Mouse (Mus musculus) forebrain, embryonic 10.5 days (tissue): ENCODE data around the gene Gm17349. TPM values are rescaled to one million over a fixed set of nuclear protein-coding genes. Genes with fewer than 3 reads are reported as not detected.

Experiments
- DNase-seq: peaks from one replicate; pipeline ENCODE4 v3.0.0-alpha.2; 2017; ENCODE audit warnings: low spot score; ENCODE audit errors: extremely low spot score
- H3K27ac ChIP-seq: fragments of 300-500 bp; sonication (generic); 2 replicates; pipeline ENCODE4 v1.5.1; 2016; ENCODE audit warnings: mild to moderate bottlenecking
- H3K27me3 ChIP-seq: fragments of 300-500 bp; sonication (generic); 2 replicates; pipeline ENCODE4 v1.6.1; 2016; ENCODE audit warnings: mild to moderate bottlenecking; ENCODE audit not compliant: poor library complexity, severe bottlenecking
- H3K36me3 ChIP-seq: fragments of 300-500 bp; sonication (generic); replicated peaks from 2 replicates; pipeline ENCODE4 v1.6.1; 2016; ENCODE audit warnings: mild to moderate bottlenecking, moderate library complexity
- H3K4me1 ChIP-seq: fragments of 300-500 bp; sonication (generic); 2 replicates; pipeline ENCODE4 v1.6.1; 2016
- H3K4me3 ChIP-seq: fragments of 300-500 bp; sonication (generic); 2 replicates; pipeline ENCODE4 v1.5.1; 2016; ENCODE audit warnings: mild to moderate bottlenecking, moderate library complexity
- H3K9me3 ChIP-seq: fragments of 300-500 bp; sonication (generic); 2 replicates; pipeline ENCODE4 v1.6.1; 2016; ENCODE audit warnings: mild to moderate bottlenecking, moderate library complexity
- WGBS: fragments of 180-500 bp; shearing (Covaris S2); methylation state at CpG from one replicate; pipeline ENCODE4 v1.1.7; 2016; 5-methylcytosine and 5-hydroxymethylcytosine counted together
- polyA plus RNA-seq: library from polyadenylated mRNA; unstranded; fragments of >200 nt; fragmentation: Nextera tagmentation; extraction: Ambion mirVana; gene quantifications from 2 replicates; pipeline ENCODE4 v1.2.1, GENCODE M21; 2016

The Gm17349 gene
- polyA plus RNA-seq, 1 experiment from 2014 or later = not detected

DNA sequence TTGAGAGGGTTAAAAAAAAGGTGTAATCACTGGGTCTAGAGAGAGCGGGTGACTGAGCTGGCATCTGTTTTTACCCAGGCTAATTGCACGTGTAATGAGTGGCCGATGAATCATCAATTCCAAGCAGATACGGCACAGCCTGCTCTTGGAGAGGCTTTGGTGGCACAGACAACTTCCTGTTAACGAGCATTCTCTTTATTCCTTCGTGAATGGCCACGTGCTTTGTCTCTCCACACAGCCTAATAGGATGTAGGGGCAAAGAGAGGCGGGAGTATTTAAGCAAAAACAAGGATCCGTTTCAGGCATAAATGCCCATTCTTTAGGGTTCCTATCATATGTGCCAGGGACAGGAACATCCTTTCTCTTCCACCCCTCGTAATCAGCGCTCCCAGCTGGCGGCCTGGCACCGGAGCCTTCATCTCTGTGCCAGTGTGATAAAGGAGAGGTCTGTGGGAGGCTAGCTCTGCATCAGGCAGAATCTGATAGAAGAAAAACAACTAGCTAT, 10.1 kb upstream of the Gm17349 start:
- 78% methylated on average over 13 of the region's 13 CpGs for WGBS
- H3K27me3 ChIP-seq = no peaks in the 10 kb centered on the region
- no peak for DNase-seq
- H3K4me3 ChIP-seq = no peak overlapping the region
- no peaks in the 10 kb centered on the region for H3K9me3 ChIP-seq
- peak overlapping the region; percentile 2; the same call in 1 of the 2 replicates for H3K27ac ChIP-seq
- peaks cover 40% of the 10 kb centered on the region for H3K4me1 ChIP-seq
- peaks cover 96% of the 10 kb centered on the region for H3K36me3 ChIP-seq

DNA sequence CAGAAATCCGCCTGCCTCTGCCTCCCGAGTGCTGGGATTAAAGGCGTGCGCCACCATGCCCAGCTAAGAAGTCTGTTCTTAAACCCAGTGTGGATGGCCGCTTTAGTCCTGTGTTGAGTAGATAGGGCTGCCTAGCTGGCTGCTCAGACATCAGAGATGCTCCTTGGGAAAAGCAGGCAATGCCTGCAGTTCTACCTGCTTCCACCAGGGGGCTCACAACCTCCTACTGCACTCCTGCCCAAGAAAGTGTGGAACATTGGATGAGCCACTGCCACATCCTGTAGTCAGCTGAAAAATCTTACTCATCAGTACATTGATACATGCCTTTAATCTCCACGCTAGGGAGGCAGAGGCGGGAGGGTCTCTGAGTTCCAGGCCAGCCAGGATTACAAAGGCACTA, 9.6 kb upstream of the Gm17349 start:
- no peaks in the 10 kb centered on the region for H3K9me3 ChIP-seq
- 53% methylated on average over 7 of the region's 7 CpGs for WGBS
- no peak overlapping the region for H3K4me3 ChIP-seq
- H3K4me1 ChIP-seq = peaks cover 40% of the 10 kb centered on the region
- H3K27ac ChIP-seq = no peak overlapping the region
- H3K27me3 ChIP-seq = no peaks in the 10 kb centered on the region
- peak; percentile 76 for DNase-seq
- peaks cover 96% of the 10 kb centered on the region for H3K36me3 ChIP-seq

GRCm38 (mm10) chr15:99714206-99714605, 8.9 kb upstream of the Gm17349 start:
- no peak for DNase-seq
- no peaks in the 10 kb centered on the region for H3K27me3 ChIP-seq
- no peak overlapping the region for H3K4me3 ChIP-seq
- no peak overlapping the region for H3K27ac ChIP-seq
- H3K4me1 ChIP-seq = peaks cover 40% of the 10 kb centered on the region
- H3K36me3 ChIP-seq = peaks cover 98% of the 10 kb centered on the region
- WGBS = 79% methylated on average over 4 of the region's 4 CpGs
- no peaks in the 10 kb centered on the region for H3K9me3 ChIP-seq

- no peak overlapping the region for H3K27ac ChIP-seq
- 87% methylated on average over 3 of the region's 3 CpGs for WGBS
- H3K27me3 ChIP-seq = no peaks in the 10 kb centered on the region
- H3K4me1 ChIP-seq = peaks cover 38% of the 10 kb centered on the region
- H3K4me3 ChIP-seq = no peak overlapping the region
- no peaks in the 10 kb centered on the region for H3K9me3 ChIP-seq
- H3K36me3 ChIP-seq = peaks cover 98% of the 10 kb centered on the region
- no peak for DNase-seq
Measured at GRCm38 (mm10) chr15:99713569-99713968, 8.3 kb upstream of the Gm17349 start.

GRCm38 (mm10) chr15:99712666-99713559, 7.6 kb upstream of the Gm17349 start:
- Histone ChIP-seq H3K27me3 (no peaks in the 10 kb centered on the region), H3K4me3 (no peak overlapping the region; the same call in 1 of the 2 replicates), H3K36me3 (peaks cover 98% of the 10 kb centered on the region), H3K9me3 (no peaks in the 10 kb centered on the region), H3K4me1 (peaks cover 32% of the 10 kb centered on the region), H3K27ac (no peak overlapping the region)
- 73% methylated on average over 13 of the region's 13 CpGs for WGBS
- DNase-seq = no peak

- no peak for DNase-seq
- 83% methylated on average over 3 of the region's 3 CpGs for WGBS
Measured at GRCm38 (mm10) chr15:99711491-99711890, 6.2 kb upstream of the Gm17349 start.

GRCm38 (mm10) chr15:99710221-99711190, 5.2 kb upstream of the Gm17349 start:
- 94% methylated on average over 10 of the region's 10 CpGs for WGBS
- DNase-seq = no peak
- Histone ChIP-seq H3K4me1 (peaks cover 12% of the 10 kb centered on the region), H3K9me3 (no peaks in the 10 kb centered on the region), H3K27me3 (no peaks in the 10 kb centered on the region), H3K4me3 (no peak overlapping the region), H3K36me3 (peaks cover 97% of the 10 kb centered on the region), H3K27ac (no peak overlapping the region)

More at GRCm38 (mm10) chr15:99711491-99711890, 6.2 kb upstream of the Gm17349 start:
- Histone ChIP-seq H3K4me1 (peaks cover 22% of the 10 kb centered on the region), H3K36me3 (peaks cover 99% of the 10 kb centered on the region), H3K9me3 (no peaks in the 10 kb centered on the region), H3K27ac (no peak overlapping the region), H3K4me3 (no peak overlapping the region), H3K27me3 (no peaks in the 10 kb centered on the region)

DNA sequence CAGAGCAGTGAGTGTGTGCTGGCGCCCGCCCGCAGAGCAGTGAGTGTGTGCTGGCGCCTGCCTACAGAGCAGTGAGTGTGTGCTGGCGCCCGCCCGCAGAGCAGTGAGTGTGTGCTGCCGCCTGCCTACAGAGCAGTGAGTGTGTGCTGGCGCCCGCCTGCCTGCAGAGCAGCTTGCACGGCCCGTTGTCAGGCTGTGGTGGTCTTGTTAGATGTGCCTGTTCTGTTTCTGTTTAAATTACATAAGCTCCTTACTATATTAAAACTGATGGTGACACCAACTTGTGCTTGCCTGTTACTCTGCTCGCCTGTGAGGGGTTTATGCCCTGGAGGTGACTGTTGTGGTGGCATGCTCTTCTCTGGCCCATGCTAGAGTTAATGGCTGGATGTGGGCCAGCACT, 2.9 kb upstream of the Gm17349 start:
- Histone ChIP-seq H3K9me3 (no peaks in the 10 kb centered on the region), H3K27ac (no peak overlapping the region), H3K36me3 (peaks cover 96% of the 10 kb centered on the region), H3K4me1 (peaks cover 26% of the 10 kb centered on the region), H3K27me3 (no peaks in the 10 kb centered on the region), H3K4me3 (no peak overlapping the region)
- no peak for DNase-seq
- 95% methylated on average over 13 of the region's 13 CpGs for WGBS

GRCm38 (mm10) chr15:99704881-99705280, 409 bp downstream of the Gm17349 start:
- Histone ChIP-seq H3K27ac (peak overlapping the region; percentile 72), H3K27me3 (no peaks in the 10 kb centered on the region), H3K36me3 (peaks cover 65% of the 10 kb centered on the region), H3K4me1 (peaks cover 47% of the 10 kb centered on the region), H3K4me3 (peak overlapping the region; percentile 90; the same call in 1 of the 2 replicates), H3K9me3 (no peaks in the 10 kb centered on the region)
- DNase-seq = no peak
- 43% methylated on average over 7 of the region's 7 CpGs for WGBS

DNA sequence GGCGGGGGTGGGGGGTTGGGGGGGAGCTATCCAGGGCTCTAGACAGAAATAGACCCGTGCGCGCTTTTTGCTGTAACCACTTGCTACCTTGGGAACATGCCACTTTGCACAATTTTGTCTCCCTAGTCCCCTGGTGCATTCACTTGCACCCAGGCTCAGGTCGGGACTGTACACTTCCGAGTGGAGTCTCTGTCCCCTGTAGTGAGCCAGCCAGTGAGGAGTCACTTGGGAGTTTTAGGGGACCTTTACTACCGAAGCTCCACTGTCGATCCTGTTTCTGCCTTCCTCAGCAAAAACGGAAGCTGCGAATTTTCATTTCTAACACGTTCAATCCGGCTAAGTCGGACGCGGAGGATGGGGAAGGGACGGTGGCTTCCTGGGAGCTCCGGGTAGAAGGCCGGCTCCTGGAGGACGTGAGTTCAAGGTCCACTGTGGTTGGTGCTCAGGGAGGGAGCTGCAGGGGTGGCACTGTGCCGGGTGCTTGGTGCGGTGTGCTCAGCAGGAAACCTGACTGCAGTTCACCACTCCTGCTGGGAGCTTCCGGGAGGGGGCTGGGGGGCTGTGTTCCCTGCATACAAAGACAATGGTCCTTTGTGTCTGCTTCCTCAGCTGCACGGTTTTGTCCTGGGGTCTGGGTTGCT, 1.1 kb downstream of the Gm17349 start:
- no peak for DNase-seq
- H3K36me3 ChIP-seq = peaks cover 58% of the 10 kb centered on the region
- 30% methylated on average over 23 of the region's 23 CpGs for WGBS
- H3K9me3 ChIP-seq = no peaks in the 10 kb centered on the region
- peaks cover 5% of the 10 kb centered on the region for H3K27me3 ChIP-seq
- peaks cover 47% of the 10 kb centered on the region for H3K4me1 ChIP-seq
- peak overlapping the region; percentile 90 for H3K4me3 ChIP-seq
- peak overlapping the region; percentile 72 for H3K27ac ChIP-seq

GRCm38 (mm10) chr15:99703676-99704040, 1.6 kb downstream of the Gm17349 start:
- peaks cover 52% of the 10 kb centered on the region for H3K4me1 ChIP-seq
- WGBS = 69% methylated on average over 5 of the region's 5 CpGs
- no peaks in the 10 kb centered on the region for H3K9me3 ChIP-seq
- H3K4me3 ChIP-seq = peak overlapping the region; percentile 90
- peak overlapping the region; percentile 72; the same call in 1 of the 2 replicates for H3K27ac ChIP-seq
- DNase-seq = no peak
- H3K27me3 ChIP-seq = peaks cover 10% of the 10 kb centered on the region
- peaks cover 53% of the 10 kb centered on the region for H3K36me3 ChIP-seq

GRCm38 (mm10) chr15:99703104-99703503, 2.2 kb downstream of the Gm17349 start:
- H3K4me1 ChIP-seq = peaks cover 55% of the 10 kb centered on the region
- H3K4me3 ChIP-seq = peak overlapping the region; percentile 90
- peaks cover 16% of the 10 kb centered on the region for H3K27me3 ChIP-seq
- no peak for DNase-seq
- H3K27ac ChIP-seq = peak overlapping the region; percentile 99
- 65% methylated on average over 9 of the region's 9 CpGs for WGBS
- H3K36me3 ChIP-seq = peaks cover 47% of the 10 kb centered on the region
- H3K9me3 ChIP-seq = no peaks in the 10 kb centered on the region
